Mouse (Mus musculus): ENCODE measurements at regions not wholly inside any gene's neighbourhood (a gene's known extent, or its start where the extent isn't known, plus 50 kb on each side); places are given as distances from the start of the nearest gene placed in this dataset.
"Not testable (repeated sequence)": the region's sequence is repeated elsewhere in the genome, so short reads cannot be mapped to it uniquely, and the experiment has no call there.

DNA sequence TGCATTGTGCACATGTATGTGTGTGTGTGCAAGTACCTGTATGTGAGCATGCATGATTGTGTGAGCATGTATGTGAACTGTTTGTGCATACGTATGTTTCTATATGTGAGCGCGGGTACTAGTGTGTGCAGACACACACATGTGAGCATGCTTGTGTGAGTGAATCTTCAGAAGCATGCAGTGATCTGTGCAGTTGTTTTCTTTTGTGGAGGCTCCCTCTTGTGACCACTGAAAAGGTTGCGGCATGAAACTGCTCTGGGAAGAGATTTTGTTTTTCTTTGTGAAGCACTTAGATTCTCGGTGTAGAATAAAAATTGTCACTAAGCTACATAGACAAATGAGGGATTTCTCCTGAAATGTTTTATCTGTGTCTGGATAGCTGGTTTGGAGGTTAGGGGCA, 189.2 kb upstream of the Rapgef5 start:
- in situ Hi-C loops (cut with MboI; ENCODE audit: low pct_unique_long_range_greater_than_20kb in 1 of 2, low sequenced_read_pairs in 2 of 2, unreplicated experiment in 1 of 2), result loop anchor here (25.0 kb wide), 3 partner anchors 290 to 690 kb away; no protein-coding TSS in a partner anchor

GRCm38 (mm10) chr12:117330418-117330817, 185.9 kb upstream of the Rapgef5 start:
- in situ Hi-C loops (cut with MboI; ENCODE audit: low pct_unique_long_range_greater_than_20kb in 1 of 2, low sequenced_read_pairs in 2 of 2, unreplicated experiment in 1 of 2), result loop anchor here (10.0 to 25.0 kb wide), 4 partner anchors 293 to 693 kb away; no protein-coding TSS in a partner anchor

GRCm38 (mm10) chr12:117336856-117337255, 179.4 kb upstream of the Rapgef5 start:
- in situ Hi-C loops (cut with MboI; ENCODE audit: low pct_unique_long_range_greater_than_20kb in 1 of 2, low sequenced_read_pairs in 2 of 2, unreplicated experiment in 1 of 2), result loop anchor here (10.0 to 25.0 kb wide), 4 partner anchors 300 to 700 kb away; no protein-coding TSS in a partner anchor

- in situ Hi-C loops (cut with MboI; ENCODE audit: low pct_unique_long_range_greater_than_20kb in 1 of 2, low sequenced_read_pairs in 2 of 2, unreplicated experiment in 1 of 2), result loop anchor here (25.0 kb wide), 3 partner anchors 305 to 705 kb away; no protein-coding TSS in a partner anchor
Observed at GRCm38 (mm10) chr12:117342321-117342720, 174.0 kb upstream of the Rapgef5 start.

DNA sequence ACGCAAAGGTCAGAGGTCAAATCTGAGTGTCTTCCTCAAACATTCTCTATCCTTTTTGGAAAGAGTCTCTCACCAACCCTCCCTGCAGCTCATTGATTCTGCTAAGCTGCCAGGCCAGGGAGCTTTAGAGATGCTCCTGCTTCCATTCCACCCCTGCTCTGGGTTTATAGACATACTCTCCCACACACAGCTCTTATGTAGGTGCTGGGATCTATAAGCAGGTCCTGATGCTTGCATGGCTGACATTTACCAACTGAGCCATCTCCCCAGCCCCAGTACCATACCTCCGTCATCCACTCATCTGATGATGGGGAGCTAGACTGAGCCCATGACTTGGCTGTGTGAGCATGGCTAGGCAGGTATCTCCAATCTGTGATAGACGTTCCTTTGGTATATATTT, 173.2 kb upstream of the Rapgef5 start:
- in situ Hi-C loops (cut with MboI; ENCODE audit: low pct_unique_long_range_greater_than_20kb in 1 of 2, low sequenced_read_pairs in 2 of 2, unreplicated experiment in 1 of 2), result loop anchor here (25.0 kb wide), 3 partner anchors 306 to 706 kb away; no protein-coding TSS in a partner anchor

- in situ Hi-C loops (cut with MboI; ENCODE audit: low pct_unique_long_range_greater_than_20kb in 1 of 2, low sequenced_read_pairs in 2 of 2, unreplicated experiment in 1 of 2), result loop anchor here (25.0 kb wide), 3 partner anchors 306 to 706 kb away; no protein-coding TSS in a partner anchor
Observed at GRCm38 (mm10) chr12:117343605-117344004, 172.7 kb upstream of the Rapgef5 start.

DNA sequence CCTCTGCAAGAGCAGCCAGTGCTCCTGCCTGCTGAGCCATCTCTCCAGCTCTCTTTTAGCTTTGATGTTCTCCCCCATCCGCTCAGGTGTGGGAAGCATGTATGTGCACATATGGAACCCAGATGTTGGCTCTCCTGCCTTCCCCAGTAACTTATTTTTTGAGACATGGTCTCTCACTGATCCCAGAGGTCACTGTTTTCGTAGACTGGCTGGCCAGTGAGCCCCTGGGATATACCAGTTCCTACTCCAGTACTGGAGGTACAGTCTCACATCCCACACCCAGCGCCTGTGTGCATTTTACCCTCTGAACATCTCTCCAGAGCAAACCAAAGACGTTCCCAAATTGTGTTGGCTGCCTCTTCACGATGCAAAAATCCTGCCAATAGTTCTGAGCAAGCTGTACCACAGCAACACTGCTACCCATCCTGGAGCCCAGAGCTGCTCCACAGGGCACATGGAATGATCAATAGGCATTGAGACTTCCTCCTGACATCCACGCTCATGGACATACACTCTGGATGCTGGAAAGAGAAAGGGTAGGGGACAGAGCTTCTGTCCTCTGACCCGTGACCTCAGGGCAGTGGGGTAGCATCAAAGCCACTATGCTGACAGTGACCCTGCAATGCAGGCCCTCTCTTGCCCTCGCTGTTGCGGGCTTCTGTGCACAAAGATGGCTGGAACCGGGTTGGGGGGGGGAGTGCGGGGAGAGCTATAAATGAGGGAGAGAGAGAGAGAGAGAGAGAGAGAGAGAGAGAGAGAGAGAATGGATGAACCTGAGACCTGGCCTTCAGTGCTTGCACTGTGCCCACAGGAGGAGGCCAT, 171.8 kb upstream of the Rapgef5 start:
- in situ Hi-C loops (cut with MboI; ENCODE audit: low pct_unique_long_range_greater_than_20kb in 1 of 2, low sequenced_read_pairs in 2 of 2, unreplicated experiment in 1 of 2), result loop anchor here (25.0 kb wide), 3 partner anchors 307 to 707 kb away; no protein-coding TSS in a partner anchor

GRCm38 (mm10) chr12:117345088-117345977, 170.9 kb upstream of the Rapgef5 start:
- in situ Hi-C loops (cut with MboI; ENCODE audit: low pct_unique_long_range_greater_than_20kb in 1 of 2, low sequenced_read_pairs in 2 of 2, unreplicated experiment in 1 of 2), result loop anchor here (25.0 kb wide), 3 partner anchors 308 to 708 kb away; no protein-coding TSS in a partner anchor

GRCm38 (mm10) chr12:117346091-117346490, 170.2 kb upstream of the Rapgef5 start:
- in situ Hi-C loops (cut with MboI; ENCODE audit: low pct_unique_long_range_greater_than_20kb in 1 of 2, low sequenced_read_pairs in 2 of 2, unreplicated experiment in 1 of 2), result loop anchor here (25.0 kb wide), 3 partner anchors 309 to 709 kb away; no protein-coding TSS in a partner anchor

GRCm38 (mm10) chr12:117347135-117347534, 169.1 kb upstream of the Rapgef5 start:
- in situ Hi-C loops (cut with MboI; ENCODE audit: low pct_unique_long_range_greater_than_20kb in 1 of 2, low sequenced_read_pairs in 2 of 2, unreplicated experiment in 1 of 2), result loop anchor here (25.0 kb wide), 3 partner anchors 310 to 710 kb away; no protein-coding TSS in a partner anchor

DNA sequence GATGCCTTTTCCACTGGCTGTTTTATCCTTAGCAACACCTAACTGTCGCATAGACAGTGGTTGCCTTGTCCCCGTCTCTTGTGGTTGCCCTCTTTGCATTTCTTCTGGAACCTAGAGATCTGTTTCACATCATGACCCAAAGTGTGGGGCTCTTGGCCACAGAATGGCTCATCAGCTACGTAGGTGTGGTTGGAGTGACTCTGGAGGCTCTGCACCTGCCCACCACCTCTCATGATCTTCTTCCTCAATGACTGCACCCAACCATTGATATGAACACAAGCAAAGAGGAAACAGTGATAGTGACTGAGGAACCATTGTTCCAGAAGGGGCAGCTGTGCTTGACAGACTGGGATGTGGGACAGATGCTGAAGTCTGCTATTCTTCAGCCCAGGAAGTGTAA, 167.8 kb upstream of the Rapgef5 start:
- in situ Hi-C loops (cut with MboI; ENCODE audit: low pct_unique_long_range_greater_than_20kb in 1 of 2, low sequenced_read_pairs in 2 of 2, unreplicated experiment in 1 of 2), result loop anchor here (25.0 kb wide), 3 partner anchors 311 to 711 kb away; no protein-coding TSS in a partner anchor

GRCm38 (mm10) chr12:117351900-117352299, 164.4 kb upstream of the Rapgef5 start:
- in situ Hi-C loops (cut with MboI; ENCODE audit: low pct_unique_long_range_greater_than_20kb in 1 of 2, low sequenced_read_pairs in 2 of 2, unreplicated experiment in 1 of 2), result no loop called here

DNA sequence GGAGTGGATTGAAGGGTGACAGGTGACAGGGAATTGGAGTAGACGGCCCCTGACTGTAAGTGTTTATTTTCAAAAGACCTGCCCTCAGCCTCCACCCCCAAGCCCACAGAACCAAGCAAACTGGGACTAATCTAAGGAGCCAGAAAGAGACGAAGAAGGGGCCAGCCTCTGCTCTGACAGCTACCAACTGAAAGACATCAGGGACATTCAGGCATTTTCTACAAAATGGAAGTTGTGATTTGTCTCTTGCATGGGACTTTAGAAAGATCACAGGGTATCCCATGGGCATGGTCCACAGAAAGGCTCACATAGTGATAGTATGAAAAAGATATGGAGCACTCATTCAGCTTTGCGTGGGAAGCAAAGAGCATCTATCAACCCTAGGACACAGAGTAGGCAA, 163.8 kb upstream of the Rapgef5 start:
- in situ Hi-C loops (cut with MboI; ENCODE audit: low pct_unique_long_range_greater_than_20kb in 1 of 2, low sequenced_read_pairs in 2 of 2, unreplicated experiment in 1 of 2), result no loop called here

DNA sequence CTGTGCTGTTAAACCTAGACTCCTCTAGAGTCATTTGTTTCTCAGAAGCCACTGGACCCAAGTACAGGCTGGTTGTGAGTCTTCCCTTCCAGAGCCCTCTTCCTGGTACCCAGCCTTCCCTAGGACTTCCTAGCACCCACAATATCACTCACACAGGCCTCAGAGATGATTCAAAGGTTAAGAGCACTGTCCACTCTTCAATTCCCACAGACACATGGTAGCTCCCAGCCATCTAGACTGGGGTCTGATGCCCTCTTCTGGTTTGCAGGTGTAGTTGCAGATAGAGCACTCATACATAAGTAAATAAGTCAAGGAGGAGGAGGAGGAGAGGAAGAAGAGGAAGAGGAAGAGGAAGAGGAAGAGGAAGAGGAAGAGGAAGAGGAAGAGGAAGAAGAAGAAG, 163.3 kb upstream of the Rapgef5 start:
- in situ Hi-C loops (cut with MboI; ENCODE audit: low pct_unique_long_range_greater_than_20kb in 1 of 2, low sequenced_read_pairs in 2 of 2, unreplicated experiment in 1 of 2), result no loop called here

DNA sequence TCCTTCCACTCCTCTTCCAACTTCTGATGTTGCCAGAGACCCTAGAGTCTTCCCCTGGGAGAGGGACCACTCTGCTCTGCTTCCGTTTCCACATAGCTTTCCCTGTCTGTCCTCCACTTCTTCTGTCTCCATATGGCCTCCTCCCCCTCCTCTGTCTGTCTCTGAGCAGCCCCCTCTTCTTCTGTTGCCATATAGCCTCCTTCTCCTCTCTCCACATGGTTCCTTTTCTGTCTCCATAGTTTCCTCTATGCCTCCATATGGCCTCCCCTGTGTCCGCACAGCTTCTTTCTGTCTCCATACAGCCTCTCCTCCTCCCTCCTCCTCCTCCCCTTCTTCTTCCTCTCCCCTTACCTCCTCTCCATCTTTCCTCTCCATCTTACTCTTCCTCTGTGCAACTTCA, 158.5 kb upstream of the Rapgef5 start:
- in situ Hi-C loops (cut with MboI; ENCODE audit: low pct_unique_long_range_greater_than_20kb in 1 of 2, low sequenced_read_pairs in 2 of 2, unreplicated experiment in 1 of 2), result no loop called here

DNA sequence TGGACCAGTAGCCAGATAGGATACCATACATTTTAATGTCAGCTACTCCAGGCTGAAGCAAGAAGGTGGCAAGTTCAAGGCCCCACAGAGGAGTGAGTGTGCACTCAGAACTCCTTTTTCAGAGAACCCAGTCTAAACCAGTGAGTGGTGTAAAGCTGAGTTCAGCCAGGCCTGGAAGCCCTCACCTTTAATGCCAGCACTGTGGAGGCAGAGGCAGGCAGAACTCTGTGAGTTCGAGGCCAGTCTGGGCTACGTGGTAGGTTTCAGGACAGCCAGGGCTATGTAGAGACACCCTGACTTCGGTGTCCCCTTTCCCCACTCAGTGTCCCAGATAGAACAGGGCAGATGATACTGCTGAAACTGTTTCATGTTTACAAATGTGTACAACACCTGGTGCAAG, 157.4 kb upstream of the Rapgef5 start:
- in situ Hi-C loops (cut with MboI; ENCODE audit: low pct_unique_long_range_greater_than_20kb in 1 of 2, low sequenced_read_pairs in 2 of 2, unreplicated experiment in 1 of 2), result no loop called here

GRCm38 (mm10) chr12:117360215-117360614, 156.1 kb upstream of the Rapgef5 start:
- in situ Hi-C loops (cut with MboI; ENCODE audit: low pct_unique_long_range_greater_than_20kb in 1 of 2, low sequenced_read_pairs in 2 of 2, unreplicated experiment in 1 of 2), result no loop called here

GRCm38 (mm10) chr12:117361826-117362225, 154.5 kb upstream of the Rapgef5 start:
- in situ Hi-C loops (cut with MboI; ENCODE audit: low pct_unique_long_range_greater_than_20kb in 1 of 2, low sequenced_read_pairs in 2 of 2, unreplicated experiment in 1 of 2), result no loop called here

- in situ Hi-C loops (cut with MboI; ENCODE audit: low pct_unique_long_range_greater_than_20kb in 1 of 2, low sequenced_read_pairs in 2 of 2, unreplicated experiment in 1 of 2), result not testable (repeated sequence)
Observed at GRCm38 (mm10) chr12:117363457-117363856, 152.8 kb upstream of the Rapgef5 start.
